Mouse (Mus musculus): ENCODE data around the gene Dpp4.
A peak's percentile ranks its signal among the peaks of the same experiment; 100 is the strongest.

The Dpp4 gene

DNA sequence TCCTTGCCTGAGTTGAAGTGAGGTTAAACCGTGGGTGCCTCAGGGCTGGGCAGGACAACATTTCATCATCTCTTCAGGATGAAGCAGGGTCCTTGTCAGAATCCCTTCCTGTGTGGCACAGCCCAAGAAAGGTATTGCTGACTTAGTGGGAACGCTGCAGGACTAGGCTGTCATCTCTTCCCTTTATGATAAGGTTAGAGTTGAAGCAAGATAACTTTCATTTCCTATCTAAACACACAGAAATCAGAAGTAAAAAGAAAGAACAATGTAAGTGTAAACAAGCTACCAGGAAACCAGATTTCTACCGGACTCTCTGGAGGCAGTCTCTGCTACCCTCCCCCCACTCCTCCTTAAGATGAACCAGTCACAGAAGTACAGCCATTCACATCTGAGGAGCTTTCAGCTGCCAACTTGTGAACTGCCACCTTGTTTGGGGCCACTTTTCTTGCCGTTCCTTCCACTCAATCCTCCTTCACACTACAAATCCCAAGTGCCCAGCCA is 3.3 kb downstream of the Dpp4 start:
- no peak for DNase-seq (ENCODE audit: low spot score in 2 of 2)

DNA sequence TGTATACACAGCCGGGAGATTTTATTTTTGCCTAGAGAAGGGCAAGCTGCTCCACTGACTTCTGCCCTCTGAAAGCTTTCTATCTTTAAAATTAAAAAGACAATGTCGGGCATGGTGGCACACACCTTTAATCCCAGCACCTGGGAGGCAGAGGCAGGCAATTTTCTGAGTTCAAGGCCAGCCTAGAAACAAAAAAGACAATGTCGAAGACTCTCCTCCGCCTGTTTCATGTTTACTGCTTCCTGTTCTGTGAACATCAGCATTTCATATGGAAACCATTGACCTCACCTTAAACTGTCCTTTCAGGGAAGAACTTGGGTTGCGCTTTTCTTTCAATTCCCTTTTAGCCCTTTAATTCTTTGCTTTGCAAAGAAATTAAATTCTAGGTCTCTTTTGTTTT is 3.8 kb downstream of the Dpp4 start:
- no peak for DNase-seq (ENCODE audit: low spot score in 2 of 2)

DNA sequence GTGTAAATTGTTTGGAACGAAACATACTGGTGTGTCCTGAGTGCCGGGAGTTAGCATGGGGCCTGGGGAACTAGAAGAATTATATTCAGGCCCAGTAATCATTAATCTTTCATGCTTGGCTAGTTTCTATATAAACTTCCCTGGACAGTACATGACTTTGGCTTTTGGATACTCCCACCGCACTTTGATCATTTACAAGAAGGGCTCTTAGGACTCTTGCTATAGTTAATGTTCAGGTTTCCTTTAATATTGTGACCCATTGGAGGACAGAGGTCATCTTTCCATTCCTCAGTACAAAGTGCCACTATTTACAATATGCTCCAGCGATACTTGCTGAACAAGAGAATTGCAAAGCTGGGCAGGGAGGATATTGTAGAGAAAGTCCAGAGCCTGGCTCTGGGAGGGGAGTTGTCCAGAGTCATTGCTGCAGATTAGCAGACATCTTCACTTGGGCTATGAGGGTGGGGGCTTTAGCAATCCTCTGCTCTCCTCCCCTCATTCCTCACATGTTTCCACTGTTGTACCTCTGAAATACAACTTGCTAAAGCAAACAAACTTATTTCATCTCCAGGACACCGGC is 8.4 kb downstream of the Dpp4 start:
- DNase-seq (ENCODE audit: low spot score in 2 of 2): no peak

DNA sequence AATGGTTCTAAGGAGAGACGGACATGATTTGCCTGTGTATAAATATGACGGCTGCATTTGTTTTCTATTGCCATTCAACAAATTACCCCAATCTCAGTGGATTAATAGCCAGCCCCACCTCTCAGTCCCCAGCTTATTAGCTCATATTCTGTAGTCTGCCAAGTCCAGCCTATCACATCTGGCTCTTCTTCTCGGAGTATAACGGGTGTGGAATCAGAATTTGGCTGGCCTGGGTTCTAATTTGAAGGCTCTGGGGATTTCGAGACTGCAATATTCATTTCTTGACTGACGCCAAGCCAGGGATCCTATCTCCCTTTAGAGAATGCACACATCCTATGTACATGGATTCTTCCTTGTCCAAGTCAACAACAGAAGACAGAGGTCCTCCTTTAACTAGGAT is 11.0 kb downstream of the Dpp4 start:
- DNase-seq (ENCODE audit: low spot score in 2 of 2): no peak

DNA sequence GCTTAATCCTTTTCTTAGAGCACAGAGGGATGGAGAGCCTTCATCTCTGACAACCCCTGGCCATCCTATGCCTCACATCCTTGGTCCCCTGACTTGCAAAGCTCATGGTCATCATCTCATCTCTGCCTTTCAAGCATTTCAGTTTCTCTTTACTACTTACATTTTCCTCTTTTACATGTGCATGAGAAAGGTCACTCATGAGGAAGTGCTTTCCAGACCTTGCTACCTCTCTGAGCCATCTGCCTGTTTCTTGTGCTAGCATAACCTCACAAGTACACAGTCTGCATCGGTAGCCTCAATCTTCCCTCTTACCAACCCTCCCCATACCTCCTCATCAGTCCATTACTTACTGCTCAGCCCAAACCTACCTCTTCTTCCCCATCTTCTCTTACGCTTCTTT is 12.2 kb downstream of the Dpp4 start:
- DNase-seq (ENCODE audit: low spot score in 2 of 2): no peak

DNA sequence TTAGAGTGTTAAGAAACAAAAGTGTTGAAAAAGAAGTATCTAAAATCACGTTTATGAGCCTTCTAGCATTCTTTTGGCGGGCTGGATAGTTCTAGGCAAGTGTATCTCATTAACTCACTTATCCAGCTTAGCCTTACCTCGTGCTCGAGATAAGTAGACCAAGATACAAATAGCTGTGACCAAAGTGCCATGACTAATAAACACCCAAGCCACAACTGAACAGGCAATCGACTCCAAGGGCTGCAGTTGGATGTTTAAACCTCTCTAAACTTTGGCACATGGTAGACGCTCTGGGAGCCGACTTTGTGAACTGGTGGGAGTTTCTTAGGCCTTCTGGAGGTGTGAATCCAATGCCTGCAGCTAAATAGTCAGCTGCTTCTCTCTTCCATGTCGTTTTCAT is 12.7 kb downstream of the Dpp4 start:
- DNase-seq (ENCODE audit: low spot score in 2 of 2): no peak

DNA sequence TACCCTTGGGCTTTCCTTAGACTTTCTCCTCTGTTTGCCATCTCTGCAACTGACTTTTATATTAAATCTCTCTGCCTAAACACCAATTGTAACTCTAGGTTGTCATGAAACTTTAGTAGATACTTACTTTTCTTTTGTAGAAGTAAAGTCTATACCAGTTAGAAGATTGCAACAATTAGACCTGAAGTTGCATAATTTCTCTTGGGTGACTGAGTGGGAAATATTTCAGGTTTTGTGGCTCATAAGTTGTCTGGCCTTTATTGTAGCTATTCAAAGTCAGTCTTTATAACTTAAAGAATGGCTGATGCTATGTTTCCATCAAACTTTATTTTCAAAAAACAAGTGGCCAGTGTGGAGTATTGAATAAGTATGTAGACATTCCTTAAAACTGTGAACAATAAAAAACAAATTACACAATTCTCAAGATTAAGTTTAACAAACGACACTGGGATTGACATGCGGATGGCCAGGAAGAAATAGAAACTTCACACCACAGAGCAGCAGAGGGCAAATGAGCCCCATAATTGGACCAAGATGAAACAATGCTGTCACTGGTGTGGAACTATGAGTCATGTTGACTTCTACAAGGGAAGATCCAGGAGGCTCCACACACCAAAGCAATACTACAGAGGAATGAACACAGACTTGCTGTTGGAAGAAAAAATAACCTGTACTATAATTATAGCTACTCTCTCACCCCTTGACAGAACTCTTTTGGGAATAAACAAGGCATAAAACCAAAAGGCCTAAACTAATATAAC is 13.7 kb downstream of the Dpp4 start:
- DNase-seq (ENCODE audit: low spot score in 2 of 2): no peak

DNA sequence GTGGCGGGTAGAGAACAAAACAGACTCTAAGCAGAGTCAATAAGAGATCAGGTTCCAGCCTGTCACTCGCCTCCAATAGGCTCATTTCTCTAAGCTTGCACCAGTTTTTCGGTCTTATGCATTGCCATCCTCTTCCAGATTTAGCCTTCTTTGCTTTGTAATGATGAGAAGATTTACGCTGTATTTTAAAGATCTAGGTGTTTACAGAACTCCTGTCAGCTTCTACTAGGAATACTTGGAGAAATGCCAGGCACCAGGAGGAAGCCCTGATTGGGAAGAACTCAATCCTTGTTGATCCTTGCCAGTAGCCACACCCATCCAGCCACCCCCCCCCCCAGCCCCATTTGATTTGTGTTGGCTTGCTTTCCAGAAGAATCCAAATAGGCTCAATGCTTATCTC is 14.4 kb downstream of the Dpp4 start:
- DNase-seq (ENCODE audit: low spot score in 2 of 2): no peak

DNA sequence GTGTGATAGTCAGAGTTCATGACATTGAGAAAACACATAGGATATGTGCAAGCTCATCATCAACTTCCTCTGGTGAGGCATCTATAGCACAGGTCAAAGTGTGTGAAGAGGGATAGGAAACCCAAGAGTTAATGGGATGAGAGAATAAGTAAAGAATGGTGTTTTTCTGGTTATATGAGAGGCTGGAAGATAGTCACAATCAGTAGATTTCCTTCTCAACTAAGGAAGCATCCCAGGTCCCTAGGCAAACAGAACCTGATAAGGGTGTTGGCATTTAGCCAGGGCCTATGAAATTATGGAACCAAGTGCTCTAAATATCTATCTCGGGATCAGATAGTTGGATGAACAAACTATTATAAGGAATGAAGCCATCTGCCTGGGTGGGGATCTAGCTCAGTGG is 15.2 kb downstream of the Dpp4 start:
- DNase-seq (ENCODE audit: low spot score in 2 of 2): no peak

DNA sequence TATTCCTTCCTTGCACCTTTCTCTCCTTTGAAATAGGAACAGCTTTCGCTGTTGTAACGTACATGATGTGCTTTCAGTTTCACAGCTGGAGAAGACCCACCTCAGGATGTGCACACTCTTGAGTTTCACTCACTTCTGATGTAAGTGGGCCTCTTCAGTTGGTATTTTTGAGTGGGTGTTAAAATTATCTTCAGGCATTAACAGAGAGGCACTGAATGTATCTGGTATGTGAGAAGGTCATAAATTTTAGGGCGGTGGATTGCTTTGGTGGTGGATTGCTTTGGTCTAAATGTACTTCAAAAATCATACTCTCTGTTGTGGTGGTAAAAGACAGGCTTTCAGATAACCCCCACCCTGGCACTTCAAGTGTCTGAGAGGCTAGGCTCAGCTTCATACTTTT is 17.2 kb downstream of the Dpp4 start:
- no peak for DNase-seq (ENCODE audit: low spot score in 2 of 2)

DNA sequence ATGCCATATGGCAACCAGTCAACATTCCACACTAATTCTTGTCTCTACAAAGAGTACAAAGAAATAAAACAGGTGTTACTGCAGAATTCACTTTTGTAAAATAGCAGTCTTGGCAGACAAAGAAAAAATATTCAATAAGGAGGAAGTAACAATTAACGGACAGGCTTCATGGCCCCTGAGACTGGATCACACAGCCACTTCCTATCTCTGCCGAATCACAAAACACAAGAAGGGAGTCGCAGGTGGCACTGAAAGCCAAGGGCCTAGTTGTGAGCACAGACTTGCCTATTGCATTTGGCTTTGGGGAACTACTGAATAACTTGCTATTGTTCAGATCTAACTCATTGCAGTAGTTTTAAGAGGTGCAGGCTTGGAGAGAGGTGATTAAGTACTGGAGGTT is 19.9 kb downstream of the Dpp4 start:
- no peak for DNase-seq (ENCODE audit: low spot score in 2 of 2)

DNA sequence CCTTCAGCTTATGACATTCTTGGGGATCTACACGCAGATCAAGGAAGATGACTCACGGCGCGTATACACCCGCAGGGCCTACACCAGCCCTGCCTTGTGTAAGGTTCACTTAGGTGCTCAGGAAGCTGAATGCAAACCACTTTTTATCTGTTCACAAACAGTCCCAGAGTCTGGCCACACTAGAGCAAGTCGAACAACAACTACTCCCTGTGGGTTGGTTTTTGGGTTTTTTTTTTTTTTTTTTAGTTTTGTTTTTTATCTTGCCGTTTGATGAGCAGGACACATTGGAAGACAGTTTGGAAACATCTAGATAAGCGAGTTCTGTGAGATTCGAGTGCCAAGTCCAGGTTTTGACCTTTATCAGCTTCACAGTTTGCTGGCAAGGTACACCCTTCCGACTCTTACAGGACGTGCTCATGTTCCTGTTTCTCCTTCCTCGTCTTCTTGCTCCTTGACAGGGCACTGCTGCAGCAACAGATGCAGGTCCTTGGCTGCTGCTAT is 21.0 kb downstream of the Dpp4 start:
- no peak for DNase-seq (ENCODE audit: low spot score in 2 of 2)

DNA sequence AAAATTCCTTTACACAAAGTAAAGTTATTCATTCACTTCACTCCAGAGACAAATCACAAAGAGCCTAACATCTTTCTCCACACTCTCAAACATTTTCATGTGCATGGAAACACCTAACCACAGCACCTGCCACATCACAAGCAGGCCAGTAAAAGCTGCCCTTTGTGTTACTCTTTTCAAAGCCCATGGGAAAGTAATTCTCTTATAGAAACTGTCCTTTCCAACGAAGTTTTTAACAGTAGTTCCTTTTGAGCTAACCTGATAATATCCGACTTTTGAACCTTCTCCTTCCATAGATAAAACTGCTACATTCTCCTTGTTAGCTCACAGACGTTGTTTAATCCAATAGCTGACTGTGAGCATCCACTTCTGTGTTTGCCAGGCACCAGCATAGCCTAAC is 21.7 kb downstream of the Dpp4 start:
- DNase-seq (ENCODE audit: low spot score in 2 of 2): no peak

DNA sequence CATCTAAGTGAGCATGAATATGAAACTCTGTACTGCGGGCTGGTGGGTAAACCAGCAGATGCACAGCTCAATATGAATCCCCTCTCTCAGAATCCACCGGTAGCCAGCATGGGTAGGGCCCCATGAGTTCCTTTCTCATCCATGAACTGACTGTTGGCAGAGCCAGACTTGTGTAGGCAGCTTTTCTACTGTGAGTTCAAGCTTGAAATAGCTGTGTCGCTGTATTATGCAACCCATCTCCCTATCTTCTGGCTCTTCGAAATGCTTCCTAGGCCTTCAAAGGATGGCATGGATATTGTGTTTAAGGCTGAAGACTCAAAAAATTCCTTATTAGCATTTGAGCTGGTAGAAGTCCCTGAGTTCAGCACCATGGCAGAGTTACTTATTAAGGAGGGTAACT is 23.2 kb downstream of the Dpp4 start:
- peak; percentile 14 to 28 for DNase-seq (ENCODE audit: low spot score in 2 of 2)

DNA sequence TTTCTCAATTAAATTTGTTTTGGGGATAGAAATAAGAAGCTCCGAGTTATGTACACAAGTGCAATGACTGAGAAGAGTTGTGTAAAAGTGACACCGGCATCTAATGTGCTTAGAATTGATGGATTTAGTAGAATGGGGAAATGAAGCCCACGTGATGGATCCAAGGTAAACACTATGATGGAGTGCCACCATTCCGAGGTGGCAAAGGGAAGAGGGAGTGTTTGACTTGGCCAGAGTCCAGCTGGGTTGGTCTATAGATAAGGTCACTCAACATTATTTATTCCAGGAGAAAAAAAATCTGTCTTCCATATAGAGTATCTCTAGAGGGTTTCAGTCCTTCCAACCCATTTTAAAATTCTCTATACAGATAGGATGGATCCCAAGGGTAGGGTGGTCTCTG is 28.8 kb downstream of the Dpp4 start:
- no peak for DNase-seq (ENCODE audit: low spot score in 2 of 2)

DNA sequence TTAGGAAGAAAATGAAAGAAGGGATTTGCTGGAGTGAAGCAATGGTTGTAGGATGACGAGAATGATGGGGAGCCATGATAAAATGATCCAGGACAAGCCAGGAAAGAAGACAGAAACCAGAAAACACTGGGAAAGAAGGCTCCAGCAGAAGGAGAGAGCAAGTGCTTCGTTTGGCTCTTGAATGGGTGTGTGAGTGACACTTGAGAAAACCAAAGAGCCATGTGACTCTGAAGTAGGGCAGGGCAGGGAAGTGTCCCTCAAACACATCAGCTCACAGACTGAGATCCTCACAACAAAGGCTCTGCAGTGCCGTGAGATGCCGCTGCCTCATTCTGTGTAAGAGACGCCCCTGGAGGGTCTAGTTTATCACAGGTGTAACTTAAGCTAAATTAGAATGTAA is 29.6 kb downstream of the Dpp4 start:
- DNase-seq (ENCODE audit: low spot score in 2 of 2): no peak

DNA sequence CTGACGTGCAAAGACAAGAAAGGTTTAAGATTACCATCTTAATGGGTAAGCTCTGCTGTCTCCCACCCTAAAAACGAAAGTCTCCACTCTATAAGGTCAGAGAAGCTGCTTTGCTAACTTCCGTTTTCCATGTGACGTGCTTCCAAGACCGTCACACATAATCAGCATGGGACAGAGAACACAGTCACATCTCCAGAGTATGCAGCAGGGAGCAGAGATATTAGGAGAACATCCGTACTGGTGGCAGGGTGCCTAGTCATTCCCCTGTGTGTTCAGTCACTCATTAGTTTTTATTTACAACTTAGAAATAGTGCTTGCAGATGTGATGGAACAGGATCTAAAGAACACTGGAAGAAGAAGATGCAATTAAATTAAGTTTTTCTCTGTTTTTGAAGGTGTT is 30.3 kb downstream of the Dpp4 start:
- no peak for DNase-seq (ENCODE audit: low spot score in 2 of 2)

DNA sequence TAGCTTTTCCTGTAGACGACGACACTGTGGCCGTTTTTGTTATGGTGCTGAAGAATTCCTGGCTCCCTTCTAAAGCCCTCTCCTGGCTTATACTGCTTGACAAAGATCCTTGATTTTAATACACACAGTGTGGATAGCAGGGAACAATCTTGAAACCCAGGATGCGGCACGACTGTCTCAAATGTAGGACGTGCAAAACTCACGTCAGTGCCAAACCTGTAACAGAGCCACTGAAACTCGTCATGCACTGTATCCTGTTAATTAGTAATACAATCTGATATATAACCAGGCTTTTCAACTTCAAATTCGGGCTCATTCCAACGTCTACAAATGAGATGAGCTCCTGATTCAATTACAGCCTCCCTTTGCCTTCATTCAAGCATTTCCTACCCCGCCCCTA is 38.3 kb downstream of the Dpp4 start:
- peak in 1 of 2 experiments; percentile 17 for DNase-seq (ENCODE audit: low spot score in 2 of 2)

DNA sequence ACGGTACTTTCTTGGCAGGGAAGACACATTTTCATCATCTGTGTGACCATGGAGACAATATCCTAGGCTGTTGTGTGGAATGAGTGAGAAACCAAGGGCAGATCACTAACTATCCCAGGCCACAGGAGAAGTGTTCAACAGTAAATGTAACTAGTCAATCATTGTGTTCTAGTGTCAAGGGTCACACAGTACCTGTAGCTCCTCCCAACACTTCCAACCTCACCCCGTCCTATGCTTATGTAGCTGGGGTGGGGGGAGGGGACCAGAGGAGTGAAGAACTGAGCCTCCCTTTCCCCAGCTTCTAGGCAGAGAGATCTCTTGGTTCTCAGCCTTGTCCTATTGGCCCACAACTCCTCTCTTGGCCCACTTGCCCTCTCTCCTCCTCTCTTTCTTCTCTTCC is 42.0 kb downstream of the Dpp4 start:
- DNase-seq (ENCODE audit: low spot score in 2 of 2): no peak

DNA sequence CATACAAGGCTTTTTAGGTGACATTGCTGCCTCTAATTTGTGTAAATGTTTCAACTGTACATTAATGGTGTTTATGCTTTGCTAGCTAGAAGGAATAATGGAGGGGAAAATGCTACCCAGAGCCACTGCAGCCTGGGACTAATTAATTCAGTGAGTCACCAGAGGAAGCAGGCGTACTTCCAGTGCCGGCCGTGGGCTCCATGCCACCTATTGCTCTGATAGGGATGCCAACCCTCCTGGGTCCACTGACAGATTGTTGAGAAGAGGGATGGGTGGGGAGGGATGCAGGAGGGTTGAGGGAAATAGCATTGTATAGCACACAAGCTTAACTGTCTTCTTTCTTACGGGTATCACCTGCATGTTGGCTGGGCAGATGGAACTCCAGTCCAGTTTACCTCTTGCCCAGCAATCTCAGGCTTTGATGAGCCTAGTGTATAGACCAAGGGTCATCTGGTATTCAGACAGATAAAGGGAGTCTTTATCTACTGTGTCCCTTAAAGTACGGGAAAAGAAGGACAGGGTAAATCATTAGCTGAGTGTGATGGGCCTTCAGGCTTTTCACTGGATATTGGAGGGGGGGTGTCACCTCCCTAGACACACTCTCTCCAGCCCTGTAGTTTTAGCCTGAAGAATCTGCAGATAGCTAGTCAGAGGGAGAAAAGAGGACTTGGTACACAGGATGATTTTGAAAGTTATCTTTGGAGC is 43.5 kb downstream of the Dpp4 start:
- no peak for DNase-seq (ENCODE audit: low spot score in 2 of 2)

DNA sequence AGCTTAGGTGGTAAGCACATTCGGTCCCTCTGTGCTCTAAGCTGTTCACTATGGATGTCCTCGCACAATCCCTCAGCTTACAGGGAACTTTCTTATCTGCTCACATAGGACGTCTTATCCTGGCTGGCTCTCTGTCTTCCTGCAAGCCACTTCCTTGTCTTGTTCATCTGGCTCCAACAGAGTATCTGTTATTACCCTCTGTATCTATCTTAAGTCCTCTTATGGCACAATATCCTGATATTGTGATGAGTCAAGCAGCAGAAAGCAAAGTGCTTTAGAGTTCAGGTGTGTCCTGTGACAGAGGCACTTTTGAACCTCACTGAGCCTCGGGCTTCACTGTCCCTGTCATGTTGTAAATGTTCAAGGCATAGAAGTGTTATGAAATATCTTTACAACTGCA is 48.4 kb downstream of the Dpp4 start:
- no peak for DNase-seq (ENCODE audit: low spot score in 2 of 2)

DNA sequence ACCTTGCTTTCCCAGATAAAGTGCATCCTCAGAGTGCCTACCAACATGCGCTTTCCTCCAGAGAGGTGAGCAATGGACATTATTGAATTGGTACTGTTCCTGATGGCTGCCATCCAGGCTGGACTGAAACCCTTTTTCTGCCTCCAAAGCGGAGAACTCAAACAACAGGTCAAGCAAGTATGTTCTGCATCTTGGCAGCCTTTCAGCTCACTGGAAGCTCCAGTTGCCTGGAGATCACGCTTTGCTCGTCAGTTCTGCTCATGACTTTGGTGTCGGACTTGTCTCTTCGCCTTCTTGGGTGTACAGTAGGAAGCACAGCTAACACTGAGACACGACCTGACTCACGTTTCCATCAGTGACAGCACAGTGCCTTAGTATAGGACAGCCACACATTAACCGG is 49.8 kb downstream of the Dpp4 start:
- no peak for DNase-seq (ENCODE audit: low spot score in 2 of 2)

DNA sequence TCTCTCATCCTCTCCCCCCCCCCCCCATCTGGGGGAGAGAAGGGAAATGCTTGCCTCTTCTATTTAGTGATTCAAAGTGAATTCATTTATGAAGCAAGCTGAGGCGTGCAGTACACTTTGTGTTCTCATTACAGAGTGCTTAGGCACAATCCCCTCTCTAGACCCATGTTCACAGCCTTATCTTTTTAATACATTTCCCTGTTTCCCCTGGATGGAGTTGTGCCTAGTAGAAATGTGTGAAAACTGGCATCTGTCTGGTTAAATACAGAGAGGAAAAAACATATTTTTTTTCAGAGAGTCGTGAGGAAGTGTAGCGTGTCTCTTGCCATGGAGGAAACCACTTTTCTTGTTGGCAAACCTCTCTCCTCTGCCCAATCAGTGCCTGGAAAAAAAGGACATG is 50.5 kb downstream of the Dpp4 start:
- DNase-seq (ENCODE audit: low spot score in 2 of 2): no peak
